Mouse (Mus musculus): ENCODE measurements around the gene Ifnar1.

Gene Ifnar1

DNA sequence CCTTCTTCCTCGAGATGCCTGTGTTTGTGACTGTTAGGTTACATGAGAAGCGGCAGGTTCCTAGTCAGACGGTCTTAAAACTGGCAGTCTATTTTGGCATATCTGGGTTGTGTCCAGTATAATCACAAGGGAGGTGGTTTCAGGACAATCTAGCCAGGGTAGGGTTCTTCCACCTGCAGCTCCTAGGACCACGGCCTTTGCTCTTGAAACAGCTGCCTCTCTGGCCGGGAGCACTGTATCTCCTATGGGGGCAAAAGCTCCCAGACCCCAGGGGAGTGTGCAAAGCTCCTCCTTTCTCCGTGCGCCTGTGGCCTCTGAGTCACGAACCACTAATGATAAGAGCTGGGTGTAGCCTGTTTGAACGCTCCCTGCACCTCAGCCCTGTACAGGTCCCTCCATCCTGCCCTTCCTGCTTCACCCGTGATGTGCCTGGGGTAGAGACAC is 66.1 kb downstream of the Ifnar1 start:
- in situ Hi-C loops (cut with MboI; ENCODE audit: low pct_unique_long_range_greater_than_20kb in 1 of 2, low sequenced_read_pairs in 2 of 2, unreplicated experiment in 1 of 2) = no loop called here

DNA sequence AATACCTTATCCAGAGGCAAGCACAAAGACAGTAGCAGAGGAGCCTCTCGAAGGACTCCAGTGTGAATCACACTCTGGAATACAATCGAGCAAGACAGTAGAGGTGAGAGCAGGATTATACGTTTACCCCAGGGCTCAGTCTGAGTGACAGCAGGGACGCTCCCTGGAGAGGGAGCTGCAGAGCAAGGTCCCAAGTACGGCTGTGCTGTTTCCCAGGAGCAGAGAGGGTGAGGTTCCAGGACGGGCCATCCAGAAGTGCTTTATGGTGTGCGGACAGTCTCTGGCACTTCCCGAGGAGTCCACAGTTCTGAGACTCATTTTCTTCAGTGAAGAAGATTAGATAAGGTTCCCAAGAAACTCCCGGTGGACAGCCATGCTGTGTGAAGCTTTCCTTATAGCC is 67.0 kb downstream of the Ifnar1 start:
- in situ Hi-C loops (cut with MboI; ENCODE audit: low pct_unique_long_range_greater_than_20kb in 1 of 2, low sequenced_read_pairs in 2 of 2, unreplicated experiment in 1 of 2) = no loop called here

DNA sequence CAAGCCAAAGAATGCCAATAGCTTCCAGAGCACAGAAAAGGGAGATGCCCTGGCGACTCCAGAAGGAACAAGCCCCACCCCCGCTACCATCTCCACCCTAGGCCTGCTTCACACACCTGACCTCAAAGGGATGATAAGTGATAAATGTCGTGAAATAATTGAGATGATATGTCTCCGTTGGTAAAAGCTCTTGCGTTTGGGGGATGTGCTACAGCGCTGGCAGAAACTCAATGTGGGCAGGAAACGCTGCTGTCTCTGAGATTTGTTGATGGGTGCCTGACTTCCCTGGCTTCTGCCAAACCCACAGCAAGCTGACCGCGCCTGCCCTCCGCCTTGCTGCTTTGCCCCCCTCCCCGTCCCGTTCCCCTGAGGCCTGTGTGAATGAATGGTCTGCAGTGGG is 68.6 kb downstream of the Ifnar1 start:
- in situ Hi-C loops (cut with MboI; ENCODE audit: low pct_unique_long_range_greater_than_20kb in 1 of 2, low sequenced_read_pairs in 2 of 2, unreplicated experiment in 1 of 2) = no loop called here

DNA sequence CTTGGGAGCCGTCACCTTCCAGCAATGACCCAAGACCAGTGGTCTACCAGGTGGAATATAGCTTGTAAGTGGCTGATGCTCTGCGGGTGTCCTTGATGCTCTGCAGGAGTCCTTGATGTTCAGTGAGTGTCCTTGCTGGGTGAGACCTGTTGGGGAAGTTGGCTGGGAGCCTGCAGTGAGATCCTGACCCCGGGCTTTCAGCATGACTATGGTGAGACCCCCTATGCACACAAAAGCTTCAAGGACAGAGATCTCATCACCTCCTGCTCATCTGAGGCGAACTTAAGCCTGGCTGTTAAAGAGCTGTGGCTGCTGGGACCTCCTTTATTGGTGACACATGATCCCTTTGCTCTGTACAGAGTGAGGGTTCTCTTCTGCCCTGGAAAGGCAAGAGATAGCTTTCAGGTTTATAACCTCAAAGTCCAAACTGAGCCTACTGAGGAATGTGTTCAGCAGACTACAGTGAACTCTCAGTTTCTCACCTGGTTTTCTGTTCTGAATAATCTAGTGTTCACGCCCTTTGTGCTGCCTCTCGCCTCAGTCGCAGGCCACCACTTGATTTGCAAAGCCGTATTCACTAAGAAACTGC is 70.1 kb downstream of the Ifnar1 start:
- in situ Hi-C loops (cut with MboI; ENCODE audit: low pct_unique_long_range_greater_than_20kb in 1 of 2, low sequenced_read_pairs in 2 of 2, unreplicated experiment in 1 of 2) = no loop called here

DNA sequence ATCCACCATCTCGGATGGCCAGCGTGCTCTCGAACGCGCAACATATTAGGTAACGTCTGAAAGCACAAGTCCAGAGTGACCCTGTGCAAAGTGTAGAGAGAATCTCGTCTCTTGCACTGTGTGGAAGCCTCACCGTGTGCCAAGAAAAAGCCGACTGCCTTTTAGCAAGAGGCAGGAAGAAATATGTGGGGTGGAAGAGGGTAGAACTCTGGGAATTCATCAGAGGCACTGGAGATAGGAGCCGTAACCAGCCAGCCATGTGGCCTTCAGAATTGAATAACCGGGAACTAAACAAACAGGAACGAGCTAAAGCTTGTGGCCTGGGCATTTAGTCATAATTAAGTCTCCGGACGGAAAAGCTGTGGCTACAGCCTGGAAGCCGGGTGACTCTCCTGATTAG is 71.6 kb downstream of the Ifnar1 start:
- in situ Hi-C loops (cut with MboI; ENCODE audit: low pct_unique_long_range_greater_than_20kb in 1 of 2, low sequenced_read_pairs in 2 of 2, unreplicated experiment in 1 of 2) = no loop called here

All from mouse embryonic stem cell (cell line).